Mouse (Mus musculus) v-Abl transformed pro-B cells (cell line): ENCODE measurements around the gene Zfyve28.

Source experiments
- in situ Hi-C, 2 experiments: fragments of 400-800 bp; cut with MboI; formaldehyde crosslinking; loops; one replicate each; pipeline ENCODE4 v1.15.1; 2025; ENCODE audit not compliant: unreplicated experiment in 2 of 2

Gene Zfyve28

GRCm38 (mm10) chr5:34220001-34220400, 68.2 kb downstream of the Zfyve28 start:
- in situ Hi-C loops, result no loop called here

GRCm38 (mm10) chr5:34218672-34219071, 69.6 kb downstream of the Zfyve28 start:
- in situ Hi-C loops, result no loop called here

- in situ Hi-C loops, result no loop called here
These were observed 70.5 kb downstream of the Zfyve28 start for GRCm38 (mm10) chr5:34217756-34218155.

GRCm38 (mm10) chr5:34216025-34216424, 72.2 kb downstream of the Zfyve28 start:
- in situ Hi-C loops, result no loop called here

- in situ Hi-C loops, result no loop called here
These were observed 74.6 kb downstream of the Zfyve28 start for GRCm38 (mm10) chr5:34213659-34214058.

- in situ Hi-C loops, result no loop called here
These were observed 78.0 kb downstream of the Zfyve28 start for GRCm38 (mm10) chr5:34210279-34210678.

- in situ Hi-C loops, result loop anchor here (5.0 kb wide), 1 partner anchor 45 kb away; no protein-coding TSS in a partner anchor
These were observed 80.7 kb downstream of the Zfyve28 start for GRCm38 (mm10) chr5:34207503-34207902.

- in situ Hi-C loops, result loop anchor here (5.0 kb wide), 1 partner anchor 47 kb away; no protein-coding TSS in a partner anchor
These were observed 82.5 kb downstream of the Zfyve28 start for GRCm38 (mm10) chr5:34205788-34206187.

- in situ Hi-C loops, result loop anchor here (5.0 kb wide), 1 partner anchor 47 kb away; no protein-coding TSS in a partner anchor
These were observed 83.3 kb downstream of the Zfyve28 start for GRCm38 (mm10) chr5:34204911-34205310.

GRCm38 (mm10) chr5:34202006-34202405, 86.2 kb downstream of the Zfyve28 start:
- in situ Hi-C loops, result no loop called here

- in situ Hi-C loops, result no loop called here
These were observed 86.9 kb downstream of the Zfyve28 start for GRCm38 (mm10) chr5:34201396-34201795.

- in situ Hi-C loops, result loop anchor here in 1 of 2 experiments (25.0 kb wide), 1 partner anchor 1114 kb away; no protein-coding TSS in a partner anchor
These were observed 89.6 kb downstream of the Zfyve28 start for GRCm38 (mm10) chr5:34198615-34199014.

- in situ Hi-C loops, result loop anchor here in 1 of 2 experiments (25.0 kb wide), 1 partner anchor 1115 kb away; no protein-coding TSS in a partner anchor
These were observed 91.0 kb downstream of the Zfyve28 start for GRCm38 (mm10) chr5:34197243-34197642.

- in situ Hi-C loops, result loop anchor here in 1 of 2 experiments (25.0 kb wide), 1 partner anchor 1116 kb away; no protein-coding TSS in a partner anchor
These were observed 91.8 kb downstream of the Zfyve28 start for GRCm38 (mm10) chr5:34196423-34196822.

- in situ Hi-C loops, result loop anchor here in 1 of 2 experiments (25.0 kb wide), 1 partner anchor 1117 kb away; no protein-coding TSS in a partner anchor
These were observed 92.5 kb downstream of the Zfyve28 start for GRCm38 (mm10) chr5:34195786-34196185.

- in situ Hi-C loops, result loop anchor here (5.0 to 25.0 kb wide), 3 partner anchors 53 to 1117 kb away; no protein-coding TSS in a partner anchor
These were observed 93.1 kb downstream of the Zfyve28 start for GRCm38 (mm10) chr5:34194975-34195662.

GRCm38 (mm10) chr5:34194426-34194825, 93.8 kb downstream of the Zfyve28 start:
- in situ Hi-C loops, result loop anchor here (5.0 to 25.0 kb wide), 3 partner anchors 52 to 1118 kb away; no protein-coding TSS in a partner anchor

- in situ Hi-C loops, result loop anchor here (5.0 to 25.0 kb wide), 3 partner anchors 50 to 1120 kb away; no protein-coding TSS in a partner anchor
These were observed 96.4 kb downstream of the Zfyve28 start for GRCm38 (mm10) chr5:34191843-34192242.

GRCm38 (mm10) chr5:34191021-34191420, 97.2 kb downstream of the Zfyve28 start:
- in situ Hi-C loops, result loop anchor here (5.0 to 25.0 kb wide), 3 partner anchors 49 to 1121 kb away; no protein-coding TSS in a partner anchor

GRCm38 (mm10) chr5:34189521-34189920, 98.7 kb downstream of the Zfyve28 start:
- in situ Hi-C loops, result loop anchor here in 1 of 2 experiments (25.0 kb wide), 1 partner anchor 1123 kb away; no protein-coding TSS in a partner anchor

- in situ Hi-C loops, result loop anchor here in 1 of 2 experiments (25.0 kb wide), 1 partner anchor 1123 kb away; no protein-coding TSS in a partner anchor
These were observed 99.4 kb downstream of the Zfyve28 start for GRCm38 (mm10) chr5:34188856-34189255.
